Mouse (Mus musculus) kidney, adult 2 months (tissue): ENCODE data around the gene Gal3st3. TPM values are rescaled to one million over a fixed set of nuclear protein-coding genes. Genes with fewer than 3 reads are reported as not detected.

ENCODE experiments used
- DNase-seq: peaks from one replicate; pipeline ENCODE4 v3.0.0; 2021
- H3K27ac ChIP-seq: fragments of 200-500 bp; 2 replicates; pipeline ENCODE4 v1.5.1; 2012; ENCODE audit warnings: low read depth, low read length, control low read depth, inconsistent platforms; ENCODE audit not compliant: insufficient read depth
- H3K27me3 ChIP-seq: fragments of 200-500 bp; replicated peaks from 2 replicates; pipeline ENCODE4 v1.6.1; 2012; ENCODE audit warnings: mild to moderate bottlenecking, moderate library complexity, low read length, inconsistent platforms; ENCODE audit not compliant: control insufficient read depth, insufficient read depth
- H3K36me3 ChIP-seq: fragments of 200-500 bp; 2 replicates; pipeline ENCODE4 v1.6.1; 2012; ENCODE audit warnings: mild to moderate bottlenecking, moderate library complexity, low read length, inconsistent platforms; ENCODE audit not compliant: control insufficient read depth, insufficient read depth
- H3K4me1 ChIP-seq: fragments of 200-500 bp; 2 replicates; pipeline ENCODE4 v1.6.1; 2011; ENCODE audit warnings: low read length; ENCODE audit not compliant: control insufficient read depth, insufficient read depth
- H3K4me3 ChIP-seq: fragments of 200-500 bp; 2 replicates; pipeline ENCODE4 v1.5.1; 2011; ENCODE audit warnings: mild to moderate bottlenecking, low read depth, low read length, control low read depth; ENCODE audit not compliant: insufficient read depth
- CTCF ChIP-seq: fragments of 200-500 bp; conservative IDR thresholded peaks from 2 replicates; pipeline ENCODE4 v1.5.1; 2011; ENCODE audit warnings: low read depth, mild to moderate bottlenecking, control low read depth, low read length, moderate library complexity, mixed read lengths; ENCODE audit not compliant: insufficient read depth, insufficient read length
- POLR2A ChIP-seq: fragments of 200-500 bp; IDR thresholded peaks from one replicate; pipeline ENCODE4 v1.6.1; 2011; ENCODE audit warnings: low read depth, low read length, control low read depth
- WGBS: fragments of 180-500 bp; shearing (Covaris S2); methylation state at CpG from one replicate; pipeline ENCODE4 v1.1.7; 2018; 5-methylcytosine and 5-hydroxymethylcytosine counted together
- polyA plus RNA-seq: library from polyadenylated mRNA; depleted of rRNA; stranded (reverse); fragments of >200 nt; gene quantifications from 2 replicates; pipeline ENCODE4 v1.2.3, GENCODE M21; 2012

Gene Gal3st3
- polyA plus RNA-seq, 1 experiment, result 0.28 TPM

DNA sequence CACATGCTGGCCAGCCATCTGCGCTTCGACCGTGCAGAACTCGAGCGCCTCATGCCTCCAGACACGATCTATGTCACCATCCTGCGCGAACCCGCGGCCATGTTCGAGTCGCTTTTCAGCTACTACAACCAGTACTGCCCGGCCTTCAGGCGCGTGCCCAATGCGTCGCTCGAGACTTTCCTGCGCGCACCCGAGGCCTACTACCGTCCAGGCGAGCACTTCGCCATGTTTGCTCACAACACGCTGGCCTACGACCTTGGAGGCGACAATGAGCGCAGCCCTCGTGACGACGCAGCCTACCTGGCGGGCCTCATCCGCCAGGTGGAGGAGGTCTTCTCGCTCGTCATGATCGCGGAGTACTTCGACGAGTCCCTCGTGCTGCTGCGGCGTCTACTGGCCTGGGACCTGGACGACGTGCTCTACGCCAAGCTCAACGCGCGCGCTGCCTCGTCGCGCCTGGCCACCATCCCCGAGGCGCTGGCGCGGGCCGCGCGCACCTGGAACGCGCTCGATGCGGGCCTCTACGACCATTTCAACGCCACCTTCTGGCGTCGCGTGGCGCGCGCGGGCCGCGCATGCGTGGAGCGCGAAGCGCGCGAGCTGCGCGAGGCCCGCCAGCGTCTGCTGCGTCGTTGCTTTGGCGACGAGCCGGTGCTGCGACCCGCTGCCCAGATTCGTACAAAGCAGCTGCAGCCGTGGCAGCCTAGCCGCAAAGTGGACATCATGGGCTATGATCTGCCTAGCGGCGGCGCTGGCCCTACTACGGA is 9.0 kb downstream of the Gal3st3 start:
- no peak for DNase-seq
- H3K4me3 ChIP-seq, result 0 out of 2 replicates have a peak overlapping the region, but pooled peaks have one; percentile 13

GRCm38 (mm10) chr19:5309025-5309424 is 10.9 kb downstream of the Gal3st3 start:
- Histone ChIP-seq H3K4me3 (no peak overlapping the region), H3K27ac (no peak overlapping the region), H3K4me1 (no peaks in the 10 kb centered on the region), H3K36me3 (no peaks in the 10 kb centered on the region), H3K27me3 (no peaks in the 10 kb centered on the region)
- 83% methylated on average over 7 of the region's 7 CpGs for WGBS
- DNase-seq, result no peak
- TF ChIP-seq CTCF, result no peak

More for the DNA sequence above, 9.0 kb downstream of the Gal3st3 start:
- TF ChIP-seq CTCF (no peak), POLR2A (no peak)
- no peaks in the 10 kb centered on the region for H3K36me3 ChIP-seq
- no peaks in the 10 kb centered on the region for H3K4me1 ChIP-seq
- WGBS, result 50% methylated on average over 98 of the region's 98 CpGs
- H3K27me3 ChIP-seq, result no peaks in the 10 kb centered on the region
- H3K27ac ChIP-seq, result no peak overlapping the region

DNA sequence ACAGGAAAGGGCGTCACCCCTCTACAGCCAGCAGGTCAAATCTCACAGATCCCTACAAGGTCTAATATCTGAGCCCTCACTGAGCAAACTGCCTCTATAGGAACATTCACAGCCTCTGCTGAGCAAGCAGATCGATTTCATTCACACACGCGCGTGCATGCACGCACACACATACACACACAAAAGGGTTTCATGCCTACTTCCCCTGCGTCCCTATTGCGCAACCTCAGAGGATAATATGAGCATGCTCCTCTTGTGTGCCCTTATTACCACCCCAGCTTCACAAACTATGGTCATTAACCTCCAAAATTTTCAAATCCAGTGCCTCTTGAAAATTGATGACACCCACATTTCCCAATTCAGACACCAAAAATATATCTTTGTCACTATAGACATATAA is 15.1 kb downstream of the Gal3st3 start:
- Histone ChIP-seq H3K27me3 (no peaks in the 10 kb centered on the region), H3K4me1 (no peaks in the 10 kb centered on the region), H3K4me3 (no peak overlapping the region), H3K36me3 (no peaks in the 10 kb centered on the region), H3K27ac (no peak overlapping the region)
- DNase-seq, result no peak
- WGBS, result 82% methylated on average over 8 of the region's 8 CpGs
- no peak for TF ChIP-seq CTCF
- no peak for TF ChIP-seq POLR2A

DNA sequence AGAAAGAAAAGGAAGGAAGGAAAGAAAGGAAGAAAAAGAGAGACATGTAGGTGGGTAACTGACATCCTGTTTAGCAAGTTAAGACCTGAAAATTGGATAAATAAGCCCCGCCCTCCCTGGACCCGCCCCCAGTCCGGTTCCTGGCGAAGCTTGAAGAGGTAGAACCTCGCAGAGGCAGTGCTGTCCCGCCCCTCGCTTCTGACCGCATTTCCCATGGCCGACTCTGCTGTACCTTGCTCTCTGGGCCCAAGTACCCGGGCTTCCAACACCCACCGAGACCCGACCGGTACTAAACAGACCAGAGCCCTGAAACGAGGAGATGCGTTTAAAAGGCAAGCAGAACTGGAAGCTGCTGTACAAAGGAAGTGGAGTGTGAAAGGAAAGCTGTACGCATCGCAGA is 25.7 kb downstream of the Gal3st3 start:
- DNase-seq, result peak; percentile 77
- Histone ChIP-seq H3K27me3 (no peaks in the 10 kb centered on the region), H3K4me3 (peak overlapping the region; percentile 43), H3K4me1 (peaks cover 4% of the 10 kb centered on the region; the same call in 1 of the 2 replicates), H3K27ac (no peak overlapping the region), H3K36me3 (no peaks in the 10 kb centered on the region)
- 25% methylated on average over 17 of the region's 17 CpGs for WGBS
- TF ChIP-seq CTCF (no peak), POLR2A (no peak)

- Histone ChIP-seq H3K27ac (no peak overlapping the region), H3K4me3 (no peak overlapping the region), H3K27me3 (no peaks in the 10 kb centered on the region), H3K4me1 (peaks cover 4% of the 10 kb centered on the region; the same call in 1 of the 2 replicates), H3K36me3 (no peaks in the 10 kb centered on the region)
- TF ChIP-seq CTCF (no peak), POLR2A (no peak)
- peak; percentile 46 for DNase-seq
- WGBS, result 66% methylated on average over 19 of the region's 19 CpGs
Observed at GRCm38 (mm10) chr19:5327970-5328369, 29.8 kb downstream of the Gal3st3 start.

GRCm38 (mm10) chr19:5334741-5335140 is 36.6 kb downstream of the Gal3st3 start:
- no peaks in the 10 kb centered on the region for H3K27me3 ChIP-seq
- H3K4me3 ChIP-seq, result no peak overlapping the region
- no peak overlapping the region for H3K27ac ChIP-seq
- H3K4me1 ChIP-seq, result no peaks in the 10 kb centered on the region
- TF ChIP-seq CTCF, result no peak
- 67% methylated on average over 5 of the region's 5 CpGs for WGBS
- peak; percentile 6 for DNase-seq
- no peaks in the 10 kb centered on the region for H3K36me3 ChIP-seq

DNA sequence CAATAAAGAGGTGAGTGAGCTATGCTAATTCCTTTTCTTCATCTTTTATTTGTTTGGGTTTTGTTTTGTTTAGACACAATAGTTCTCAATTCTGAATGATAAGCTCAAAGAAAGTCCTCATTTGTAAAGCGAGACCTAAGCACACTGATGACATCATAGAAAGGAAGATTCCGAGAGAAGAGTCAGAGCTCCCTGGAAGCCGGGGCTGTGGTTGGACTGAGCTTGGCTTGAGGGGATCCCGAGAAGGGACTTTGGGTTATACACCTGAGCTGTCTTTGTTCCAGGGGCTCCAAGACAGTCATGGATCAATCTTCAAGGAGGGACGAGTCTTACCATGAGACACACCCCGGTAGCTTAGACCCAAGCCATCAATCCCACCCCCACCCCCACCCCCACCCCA is 37.3 kb downstream of the Gal3st3 start, which contains the start of gene Catsper1:
Gene Catsper1 (plus strand): TSS at position 301 of the 400 bp plus-strand sequence.
- no peak for TF ChIP-seq POLR2A
- TF ChIP-seq CTCF, result no peak
- 91% methylated on average over 6 of the region's 6 CpGs for WGBS

More for the DNA sequence above, 37.3 kb downstream of the Gal3st3 start, which contains the start of gene Catsper1:
- no peaks in the 10 kb centered on the region for H3K4me1 ChIP-seq
- no peak for DNase-seq
- no peak within 1 kb of the TSS for H3K4me3 ChIP-seq
- no peaks in the 10 kb centered on the region for H3K36me3 ChIP-seq
- H3K27me3 ChIP-seq, result no peaks in the 10 kb centered on the region
- H3K27ac ChIP-seq, result no peak within 1 kb of the TSS
